Mouse (Mus musculus) thymus, postnatal 0 days (tissue): Measurements from ENCODE around the gene Pten. TPM values are rescaled to one million over a fixed set of nuclear protein-coding genes. Genes with fewer than 3 reads are reported as not detected.
"Not testable (repeated sequence)": the region's sequence is repeated elsewhere in the genome, so short reads cannot be mapped to it uniquely, and the experiment has no call there.

ENCODE experiments used
- DNase-seq: peaks from one replicate; pipeline ENCODE4 v3.0.0-alpha.2; 2015; ENCODE audit warnings: low spot score
- polyA plus RNA-seq: library from polyadenylated mRNA; unstranded; fragments of >200 nt; fragmentation: Nextera tagmentation; extraction: Ambion mirVana; gene quantifications from 2 replicates; pipeline ENCODE4 v1.2.1, GENCODE M21; 2015

The Pten gene
- polyA plus RNA-seq, 1 experiment from 2014 or later, result 22.9 TPM

GRCm38 (mm10) chr19:32804703-32805102 is 47.4 kb downstream of the Pten start:
- DNase-seq, result no peak

GRCm38 (mm10) chr19:32807610-32808009 is 50.3 kb downstream of the Pten start:
- no peak for DNase-seq

- no peak for DNase-seq
These were observed 51.4 kb downstream of the Pten start for GRCm38 (mm10) chr19:32808690-32809089.

- DNase-seq, result no peak
These were observed 51.8 kb downstream of the Pten start for GRCm38 (mm10) chr19:32809117-32809516.

- DNase-seq, result no peak
These were observed 61.5 kb downstream of the Pten start for GRCm38 (mm10) chr19:32818759-32819158.

- not testable (repeated sequence) for DNase-seq
These were observed 65.7 kb downstream of the Pten start for GRCm38 (mm10) chr19:32822959-32823358.

GRCm38 (mm10) chr19:32826616-32827015 is 69.3 kb downstream of the Pten start:
- DNase-seq, result peak; percentile 53

- no peak for DNase-seq
These were observed 72.6 kb downstream of the Pten start for GRCm38 (mm10) chr19:32829871-32830270.

GRCm38 (mm10) chr19:32831286-32831685 is 74.0 kb downstream of the Pten start:
- DNase-seq, result no peak

GRCm38 (mm10) chr19:32840491-32840890 is 83.2 kb downstream of the Pten start:
- no peak for DNase-seq

- no peak for DNase-seq
These were observed 87.2 kb downstream of the Pten start for GRCm38 (mm10) chr19:32844486-32844885.

- no peak for DNase-seq
These were observed 90.7 kb downstream of the Pten start for GRCm38 (mm10) chr19:32848041-32848440.

- DNase-seq, result no peak
These were observed 95.0 kb downstream of the Pten start for GRCm38 (mm10) chr19:32852306-32852705.

GRCm38 (mm10) chr19:32861675-32862575 is 104.6 kb downstream of the Pten start:
- DNase-seq, result no peak

- no peak for DNase-seq
These were observed 109.5 kb downstream of the Pten start for GRCm38 (mm10) chr19:32866765-32867164.

- DNase-seq, result no peak
These were observed 110.0 kb downstream of the Pten start for GRCm38 (mm10) chr19:32867181-32867897.

- DNase-seq, result no peak
These were observed 111.3 kb downstream of the Pten start for GRCm38 (mm10) chr19:32868560-32868959.

- DNase-seq, result peak; percentile 55
These were observed 111.9 kb downstream of the Pten start for GRCm38 (mm10) chr19:32869053-32869680.

GRCm38 (mm10) chr19:32873904-32874637 is 116.8 kb downstream of the Pten start:
- no peak for DNase-seq
